Mouse (Mus musculus): Measurements from ENCODE around the gene Glod4. TPM values are rescaled to one million over a fixed set of nuclear protein-coding genes. Genes with fewer than 3 reads are reported as not detected.

Gene Glod4
- polyA plus RNA-seq, 1 experiment from 2014 or later = 116 TPM

- Histone ChIP-seq H3K4me2 (replicated peaks) (no peak overlapping the region), H3K4me1 (peaks cover 12% of the 10 kb centered on the region), H3K4me3 (no peak overlapping the region), H3K36me3 (peaks cover 4% of the 10 kb centered on the region; the same call in 1 of the 2 replicates), H3K9me3 (no peaks in the 10 kb centered on the region), H3K27ac (replicated peaks) (no peak overlapping the region), H3K27me3 (no peaks in the 10 kb centered on the region), H3K9ac (replicated peaks) (no peak overlapping the region)
- no peak for ATAC-seq (ENCODE audit: low FRiP score, low read depth)
- WGBS = 55% methylated on average over 14 of the region's 14 CpGs
Measured at GRCm38 (mm10) chr11:76278960-76279852, 35.7 kb upstream of the Glod4 start.

GRCm38 (mm10) chr11:76272440-76272839 lies 28.9 kb upstream of the Glod4 start:
- no peak for ATAC-seq (ENCODE audit: low FRiP score, low read depth)
- 79% methylated on average over 4 of the region's 4 CpGs for WGBS

GRCm38 (mm10) chr11:76268521-76269065 lies 25.1 kb upstream of the Glod4 start:
- no peak; the same call in 1 of the 2 replicates for ATAC-seq (ENCODE audit: low FRiP score, low read depth)
- 39% methylated on average over 6 of the region's 6 CpGs for WGBS
- H3K9ac ChIP-seq (replicated peaks) = peak overlapping the region; percentile 25; the same call in 1 of the 2 replicates
- no peaks in the 10 kb centered on the region for H3K9me3 ChIP-seq
- H3K4me1 ChIP-seq = peaks cover 38% of the 10 kb centered on the region
- peaks cover 15% of the 10 kb centered on the region; the same call in 1 of the 2 replicates for H3K27me3 ChIP-seq
- H3K27ac ChIP-seq (replicated peaks) = peak overlapping the region; percentile 90
- peaks cover 25% of the 10 kb centered on the region for H3K36me3 ChIP-seq
- no peak overlapping the region for H3K4me2 ChIP-seq (replicated peaks)
- H3K4me3 ChIP-seq = no peak overlapping the region

More at GRCm38 (mm10) chr11:76272440-76272839, 28.9 kb upstream of the Glod4 start:
- H3K4me3 ChIP-seq = no peak overlapping the region
- no peak overlapping the region for H3K4me2 ChIP-seq (replicated peaks)
- H3K36me3 ChIP-seq = peaks cover 33% of the 10 kb centered on the region
- peaks cover 4% of the 10 kb centered on the region; the same call in 1 of the 2 replicates for H3K27me3 ChIP-seq
- no peak overlapping the region for H3K27ac ChIP-seq (replicated peaks)
- no peaks in the 10 kb centered on the region for H3K9me3 ChIP-seq
- no peak overlapping the region for H3K9ac ChIP-seq (replicated peaks)
- H3K4me1 ChIP-seq = peaks cover 18% of the 10 kb centered on the region

GRCm38 (mm10) chr11:76268001-76268459 lies 24.5 kb upstream of the Glod4 start:
- Histone ChIP-seq H3K9me3 (no peaks in the 10 kb centered on the region), H3K9ac (replicated peaks) (peak overlapping the region; percentile 25), H3K36me3 (peaks cover 22% of the 10 kb centered on the region), H3K27ac (replicated peaks) (peak overlapping the region; percentile 90), H3K27me3 (peaks cover 15% of the 10 kb centered on the region; the same call in 1 of the 2 replicates), H3K4me2 (replicated peaks) (peak overlapping the region; percentile 21; the same call in 1 of the 2 replicates), H3K4me1 (peaks cover 44% of the 10 kb centered on the region), H3K4me3 (no peak overlapping the region)
- 5% methylated on average over 5 of the region's 5 CpGs for WGBS
- peak; percentile 77 for ATAC-seq (ENCODE audit: low FRiP score, low read depth)

- H3K27ac ChIP-seq (replicated peaks) = peak overlapping the region; percentile 90
Measured at GRCm38 (mm10) chr11:76267550-76267949, 24.0 kb upstream of the Glod4 start.

GRCm38 (mm10) chr11:76262611-76263351 lies 19.3 kb upstream of the Glod4 start:
- Histone ChIP-seq H3K4me2 (replicated peaks) (peak overlapping the region; percentile 40), H3K9me3 (no peaks in the 10 kb centered on the region), H3K36me3 (peaks cover 9% of the 10 kb centered on the region; the same call in 1 of the 2 replicates), H3K4me3 (no peak overlapping the region), H3K9ac (replicated peaks) (peak overlapping the region; percentile 49; the same call in 1 of the 2 replicates), H3K27ac (replicated peaks) (peak overlapping the region; percentile 81), H3K27me3 (peaks cover 14% of the 10 kb centered on the region), H3K4me1 (peaks cover 63% of the 10 kb centered on the region)
- ATAC-seq (ENCODE audit: low FRiP score, low read depth) = peak; percentile 57
- 4% methylated on average over 19 of the region's 19 CpGs for WGBS

More at GRCm38 (mm10) chr11:76267550-76267949, 24.0 kb upstream of the Glod4 start:
- Histone ChIP-seq H3K36me3 (peaks cover 19% of the 10 kb centered on the region), H3K9me3 (no peaks in the 10 kb centered on the region), H3K27me3 (peaks cover 15% of the 10 kb centered on the region; the same call in 1 of the 2 replicates), H3K4me1 (peaks cover 49% of the 10 kb centered on the region), H3K9ac (replicated peaks) (peak overlapping the region; percentile 24; the same call in 1 of the 2 replicates), H3K4me2 (replicated peaks) (peak overlapping the region; percentile 21; the same call in 1 of the 2 replicates), H3K4me3 (no peak overlapping the region)
- 14% methylated on average over 7 of the region's 7 CpGs for WGBS
- ATAC-seq (ENCODE audit: low FRiP score, low read depth) = no peak

GRCm38 (mm10) chr11:76261224-76261623 lies 17.7 kb upstream of the Glod4 start:
- Histone ChIP-seq H3K4me2 (replicated peaks) (no peak overlapping the region), H3K9ac (replicated peaks) (no peak overlapping the region), H3K9me3 (no peaks in the 10 kb centered on the region), H3K4me1 (peaks cover 49% of the 10 kb centered on the region), H3K36me3 (peaks cover 16% of the 10 kb centered on the region; the same call in 1 of the 2 replicates), H3K4me3 (no peak overlapping the region), H3K27me3 (peaks cover 12% of the 10 kb centered on the region), H3K27ac (replicated peaks) (peak overlapping the region; percentile 81)
- 68% methylated on average over 12 of the region's 12 CpGs for WGBS
- no peak for ATAC-seq (ENCODE audit: low FRiP score, low read depth)

GRCm38 (mm10) chr11:76260208-76261050 lies 16.9 kb upstream of the Glod4 start:
- peak; percentile 27 for ATAC-seq (ENCODE audit: low FRiP score, low read depth)
- 31% methylated on average over 10 of the region's 10 CpGs for WGBS
- Histone ChIP-seq H3K4me1 (peaks cover 50% of the 10 kb centered on the region), H3K36me3 (peaks cover 16% of the 10 kb centered on the region; the same call in 1 of the 2 replicates), H3K27ac (replicated peaks) (peak overlapping the region; percentile 81), H3K27me3 (peaks cover 9% of the 10 kb centered on the region), H3K9ac (replicated peaks) (peak overlapping the region; percentile 47), H3K9me3 (no peaks in the 10 kb centered on the region), H3K4me2 (replicated peaks) (peak overlapping the region; percentile 9; the same call in 1 of the 2 replicates), H3K4me3 (no peak overlapping the region)

- H3K4me2 ChIP-seq (replicated peaks) = no peak overlapping the region
- peaks cover 4% of the 10 kb centered on the region; the same call in 1 of the 2 replicates for H3K27me3 ChIP-seq
- H3K9me3 ChIP-seq = no peaks in the 10 kb centered on the region
- H3K27ac ChIP-seq (replicated peaks) = no peak overlapping the region
- 82% methylated on average over 5 of the region's 6 CpGs for WGBS
- no peak overlapping the region for H3K9ac ChIP-seq (replicated peaks)
- peaks cover 19% of the 10 kb centered on the region; the same call in 1 of the 2 replicates for H3K36me3 ChIP-seq
- H3K4me3 ChIP-seq = no peak overlapping the region
- ATAC-seq (ENCODE audit: low FRiP score, low read depth) = no peak
- H3K4me1 ChIP-seq = peaks cover 53% of the 10 kb centered on the region
Measured at GRCm38 (mm10) chr11:76258511-76258910, 15.0 kb upstream of the Glod4 start.

- peaks cover 4% of the 10 kb centered on the region; the same call in 1 of the 2 replicates for H3K27me3 ChIP-seq
- no peak overlapping the region for H3K4me3 ChIP-seq
- peaks cover 46% of the 10 kb centered on the region for H3K4me1 ChIP-seq
- ATAC-seq (ENCODE audit: low FRiP score, low read depth) = no peak
- no peak overlapping the region for H3K27ac ChIP-seq (replicated peaks)
- 83% methylated on average over 4 of the region's 4 CpGs for whole genome bisulfite sequencing
- no peaks in the 10 kb centered on the region for H3K9me3 ChIP-seq
- peaks cover 19% of the 10 kb centered on the region; the same call in 1 of the 2 replicates for H3K36me3 ChIP-seq
- no peak overlapping the region for H3K9ac ChIP-seq (replicated peaks)
- H3K4me2 ChIP-seq (replicated peaks) = no peak overlapping the region
Measured at GRCm38 (mm10) chr11:76257386-76257785, 13.9 kb upstream of the Glod4 start.
